Comparison of ENCODE assay signal across 8 mouse cellular contexts in genomic region chr2:30417154-30417553, GRCm38 (mm10). TPM values are rescaled to one million over a fixed set of nuclear protein-coding genes. Genes with fewer than 3 reads are reported as not detected.
DNase-seq lines count a peak whose midpoint lies in the region; ATAC-seq and TF ChIP-seq lines count a peak whose summit lies in the region.
"Not testable (repeated sequence)": the region's sequence is repeated elsewhere in the genome, so short reads cannot be mapped to it uniquely, and the experiment has no call there.

No protein-coding gene starts in this region.

- WGBS in bone marrow, adult 2 months: 26% methylated on average over 6 of the region's 6 CpGs
- WGBS in heart, embryonic 11.5 days (ENCODE audit: insufficient replicate concordance): 68% methylated on average over 6 of the region's 6 CpGs
- whole genome bisulfite sequencing in hindbrain, embryonic 14.5 days: 84% methylated on average over 6 of the region's 6 CpGs
- 73% methylated on average over 6 of the region's 6 CpGs for WGBS in kidney, postnatal 0 days
- 23% methylated on average over 6 of the region's 6 CpGs for WGBS in liver, embryonic 14.5 days (ENCODE audit: insufficient replicate concordance)
- WGBS in midbrain, embryonic 12.5 days: 81% methylated on average over 6 of the region's 6 CpGs

- peak overlapping the region; percentile 50 for H3K4me3 ChIP-seq in bone marrow, adult 2 months (replicated peaks; ENCODE audit: control insufficient read depth, low read depth, low read length)
- peak overlapping the region; percentile 71; the same call in 1 of the 2 replicates for H3K4me3 ChIP-seq in embryonic fibroblast, embryonic 13.5 days (ENCODE audit: insufficient read depth, low read length)
- peak overlapping the region; percentile 93; the same call in 1 of the 2 replicates for H3K4me3 ChIP-seq in heart, embryonic 11.5 days (ENCODE audit: low read depth, low read length)
- H3K4me3 ChIP-seq in hindbrain, embryonic 14.5 days (replicated peaks; ENCODE audit: low read length): peak overlapping the region; percentile 86
- H3K4me3 ChIP-seq in kidney, postnatal 0 days (replicated peaks; ENCODE audit: low read depth, low read length): not testable (repeated sequence)
- H3K4me3 ChIP-seq in liver, embryonic 14.5 days (ENCODE audit: insufficient read depth in 1 of 2, low read depth in 2 of 2, low read length in 2 of 2): peak overlapping the region; percentile 61 to 76
- peak overlapping the region; percentile 87 for H3K4me3 ChIP-seq in midbrain, embryonic 12.5 days

- TF ChIP-seq CTCF in bone marrow, adult 2 months (IDR thresholded peaks at IDR 0.05; ENCODE audit: control insufficient read depth, insufficient read depth, low read length); embryonic fibroblast, embryonic 13.5 days (IDR thresholded peaks at IDR 0.05; ENCODE audit: borderline replicate concordance, insufficient read depth, low read length); kidney, postnatal 0 days (IDR thresholded peaks at IDR 0.05; ENCODE audit: low read depth): not testable (repeated sequence)
- 0 out of 2 replicates have a peak, but pooled peaks have one; percentile 31 for TF ChIP-seq CTCF in liver, embryonic 14.5 days (IDR thresholded peaks at IDR 0.05; ENCODE audit: low read depth)

- H3K9me3 ChIP-seq in heart, embryonic 11.5 days (replicated peaks; ENCODE audit: control insufficient read depth, low read length); hindbrain, embryonic 14.5 days (ENCODE audit: control insufficient read depth, low read length); kidney, postnatal 0 days (replicated peaks; ENCODE audit: low read length); liver, embryonic 14.5 days (ENCODE audit: control insufficient read depth, low read length); midbrain, embryonic 12.5 days: not testable (repeated sequence)

- not testable (repeated sequence) for H3K27me3 ChIP-seq in heart, embryonic 11.5 days (ENCODE audit: control insufficient read depth, insufficient read depth, low read length); hindbrain, embryonic 14.5 days (ENCODE audit: control insufficient read depth, insufficient read depth, low read length); kidney, postnatal 0 days (ENCODE audit: insufficient read depth, low read length); liver, embryonic 14.5 days (ENCODE audit: control insufficient read depth, insufficient read depth, low read length)
- H3K27me3 ChIP-seq in midbrain, embryonic 12.5 days: peaks cover 13% of the 10 kb centered on the region

- not testable (repeated sequence) for H3K36me3 ChIP-seq in heart, embryonic 11.5 days (ENCODE audit: control insufficient read depth, insufficient read depth, low read length); hindbrain, embryonic 14.5 days (replicated peaks; ENCODE audit: control insufficient read depth, insufficient read depth); kidney, postnatal 0 days (ENCODE audit: insufficient read depth, low read length); liver, embryonic 14.5 days (replicated peaks; ENCODE audit: control insufficient read depth, insufficient read depth, low read depth); midbrain, embryonic 12.5 days

- not testable (repeated sequence) for DNase-seq in hindbrain, embryonic 14.5 days (ENCODE audit: low spot score); kidney, postnatal 0 days (ENCODE audit: low spot score); liver, embryonic 14.5 days (ENCODE audit: low read depth in 3 of 3, low spot score in 3 of 3)
- peak; percentile 39 to 51 for DNase-seq in spleen, postnatal 10 days (ENCODE audit: low spot score in 2 of 2)

- TF ChIP-seq EP300 in liver, embryonic 14.5 days (IDR thresholded peaks at IDR 0.05; ENCODE audit: low read depth): not testable (repeated sequence)

- peak overlapping the region; percentile 33 for H3K27ac ChIP-seq in bone marrow, adult 2 months (ENCODE audit: control insufficient read depth, insufficient read depth, low read depth, low read length, poor library complexity)
- H3K27ac ChIP-seq in embryonic fibroblast, embryonic 13.5 days (ENCODE audit: insufficient read depth, low read length); heart, embryonic 11.5 days (ENCODE audit: low read depth, low read length); hindbrain, embryonic 14.5 days; kidney, postnatal 0 days; midbrain, embryonic 12.5 days (replicated peaks): not testable (repeated sequence)
- peak overlapping the region; percentile 98 for H3K27ac ChIP-seq in liver, embryonic 14.5 days

- ATAC-seq in heart, embryonic 11.5 days (replicated peaks; ENCODE audit: insufficient number of reproducible peaks, low FRiP score, low TSS enrichment); hindbrain, embryonic 14.5 days (ENCODE audit: low FRiP score); kidney, postnatal 0 days (replicated peaks; ENCODE audit: low FRiP score, low read depth); midbrain, embryonic 12.5 days (ENCODE audit: low FRiP score, low read depth): not testable (repeated sequence)
- ATAC-seq in liver, embryonic 14.5 days (ENCODE audit: insufficient read depth): 0 out of 2 replicates have a peak, but pooled peaks have one; percentile 3

- H3K4me1 ChIP-seq in bone marrow, adult 2 months (ENCODE audit: control insufficient read depth, insufficient read depth, low read length): not testable (repeated sequence)
- peaks cover 14% of the 10 kb centered on the region for H3K4me1 ChIP-seq in embryonic fibroblast, embryonic 13.5 days (ENCODE audit: control insufficient read depth, insufficient read depth, low read length)
- peaks cover 23% of the 10 kb centered on the region for H3K4me1 ChIP-seq in heart, embryonic 11.5 days (ENCODE audit: control insufficient read depth, insufficient read depth, low read length)
- H3K4me1 ChIP-seq in hindbrain, embryonic 14.5 days (replicated peaks; ENCODE audit: control insufficient read depth, insufficient read depth, low read length): peaks cover 44% of the 10 kb centered on the region
- peaks cover 25% of the 10 kb centered on the region for H3K4me1 ChIP-seq in kidney, postnatal 0 days (replicated peaks; ENCODE audit: insufficient read depth, low read length)
- H3K4me1 ChIP-seq in liver, embryonic 14.5 days (replicated peaks; ENCODE audit: control insufficient read depth in 2 of 2, insufficient read depth in 2 of 2, low read length in 1 of 2): peaks cover 24 to 29% of the 10 kb centered on the region in 2 experiments
- peaks cover 36% of the 10 kb centered on the region for H3K4me1 ChIP-seq in midbrain, embryonic 12.5 days

- not testable (repeated sequence) for TF ChIP-seq POLR2A in bone marrow, adult 2 months (IDR thresholded peaks at IDR 0.05; ENCODE audit: borderline replicate concordance, control insufficient read depth, low read depth, low read length); embryonic fibroblast, embryonic 13.5 days (IDR thresholded peaks at IDR 0.05; ENCODE audit: low read depth, low read length)

- not testable (repeated sequence) for H3K9ac ChIP-seq in heart, embryonic 11.5 days (ENCODE audit: low read depth, low read length); kidney, postnatal 0 days (ENCODE audit: low read depth, low read length); midbrain, embryonic 12.5 days (replicated peaks)
- peak overlapping the region; percentile 89; the same call in 1 of the 2 replicates for H3K9ac ChIP-seq in hindbrain, embryonic 14.5 days
- peak overlapping the region; percentile 88 for H3K9ac ChIP-seq in liver, embryonic 14.5 days (replicated peaks)

- peak overlapping the region; percentile 90 for H3K4me2 ChIP-seq in heart, embryonic 11.5 days
- peak overlapping the region; percentile 64 for H3K4me2 ChIP-seq in hindbrain, embryonic 14.5 days (replicated peaks)
- peak overlapping the region; percentile 77 for H3K4me2 ChIP-seq in kidney, postnatal 0 days (ENCODE audit: low read length)
- peak overlapping the region; percentile 90 for H3K4me2 ChIP-seq in liver, embryonic 14.5 days (ENCODE audit: low read depth)
- H3K4me2 ChIP-seq in midbrain, embryonic 12.5 days (replicated peaks): peak overlapping the region; percentile 78

RNA-seq across cellular contexts. Expression of gene Ptpa, which starts 1.3 kb away (rescaled TPM):
- 199 and 273 TPM in 2 replicates for polyA plus RNA-seq in bone marrow, adult 2 months (2011; ENCODE audit: insufficient read depth, insufficient read length, low replicate concordance, missing spikeins)
- 126 and 137 TPM in 2 replicates for polyA plus RNA-seq in embryonic fibroblast, embryonic 13.5 days (2011; ENCODE audit: insufficient read length, low read depth, missing spikeins)
- polyA plus RNA-seq in heart, embryonic 11.5 days (2014; fragmentation: Nextera tagmentation; extraction: Ambion mirVana): 50.3 and 63.5 TPM in 2 replicates
- 71.7 and 79.8 TPM in 2 replicates for polyA plus RNA-seq in hindbrain, embryonic 14.5 days (2014; fragmentation: Nextera tagmentation; extraction: Ambion mirVana)
- 131 and 142 TPM in 2 replicates for polyA plus RNA-seq in kidney, postnatal 0 days (2015; fragmentation: Nextera tagmentation; extraction: Ambion mirVana)
- 78.2 and 103 TPM in 2 replicates for polyA plus RNA-seq in liver, embryonic 14.5 days (2012; rRNA removed)
- 63.3 and 63.5 TPM in 2 replicates for polyA plus RNA-seq in liver, embryonic 14.5 days (2014; fragmentation: Nextera tagmentation; extraction: Ambion mirVana)
- polyA plus RNA-seq in midbrain, embryonic 12.5 days (2016; fragmentation: Nextera tagmentation; extraction: Ambion mirVana): 128 and 129 TPM in 2 replicates

RNA-seq across cellular contexts. Expression of gene Crat, which starts 1.5 kb away (rescaled TPM):
- 28.6 and 37.9 TPM in 2 replicates for polyA plus RNA-seq in bone marrow, adult 2 months (2011; ENCODE audit: insufficient read depth, insufficient read length, low replicate concordance, missing spikeins)
- polyA plus RNA-seq in embryonic fibroblast, embryonic 13.5 days (2011; ENCODE audit: insufficient read length, low read depth, missing spikeins): 22.3 and 29.1 TPM in 2 replicates
- 61.5 and 66.0 TPM in 2 replicates for polyA plus RNA-seq in heart, embryonic 11.5 days (2014; fragmentation: Nextera tagmentation; extraction: Ambion mirVana)
- 30.3 and 32.0 TPM in 2 replicates for polyA plus RNA-seq in hindbrain, embryonic 14.5 days (2014; fragmentation: Nextera tagmentation; extraction: Ambion mirVana)
- polyA plus RNA-seq in kidney, postnatal 0 days (2015; fragmentation: Nextera tagmentation; extraction: Ambion mirVana): 42.9 and 49.2 TPM in 2 replicates
- 14.6 and 15.0 TPM in 2 replicates for polyA plus RNA-seq in liver, embryonic 14.5 days (2012; rRNA removed)
- 27.4 and 27.9 TPM in 2 replicates for polyA plus RNA-seq in liver, embryonic 14.5 days (2014; fragmentation: Nextera tagmentation; extraction: Ambion mirVana)
- polyA plus RNA-seq in midbrain, embryonic 12.5 days (2016; fragmentation: Nextera tagmentation; extraction: Ambion mirVana): 20.4 and 22.6 TPM in 2 replicates

RNA-seq across cellular contexts. Expression of gene Dolpp1, which starts 25.1 kb away (rescaled TPM):
- 30.0 and 40.3 TPM in 2 replicates for polyA plus RNA-seq in bone marrow, adult 2 months (2011; ENCODE audit: insufficient read depth, insufficient read length, low replicate concordance, missing spikeins)
- polyA plus RNA-seq in embryonic fibroblast, embryonic 13.5 days (2011; ENCODE audit: insufficient read length, low read depth, missing spikeins): 26.6 and 33.8 TPM in 2 replicates
- 19.5 and 21.3 TPM in 2 replicates for polyA plus RNA-seq in heart, embryonic 11.5 days (2014; fragmentation: Nextera tagmentation; extraction: Ambion mirVana)
- 51.6 and 54.2 TPM in 2 replicates for polyA plus RNA-seq in hindbrain, embryonic 14.5 days (2014; fragmentation: Nextera tagmentation; extraction: Ambion mirVana)
- polyA plus RNA-seq in kidney, postnatal 0 days (2015; fragmentation: Nextera tagmentation; extraction: Ambion mirVana): 23.4 and 24.5 TPM in 2 replicates
- polyA plus RNA-seq in liver, embryonic 14.5 days (2012; rRNA removed): 17.0 and 23.1 TPM in 2 replicates
- 13.5 and 17.4 TPM in 2 replicates for polyA plus RNA-seq in liver, embryonic 14.5 days (2014; fragmentation: Nextera tagmentation; extraction: Ambion mirVana)
- polyA plus RNA-seq in midbrain, embryonic 12.5 days (2016; fragmentation: Nextera tagmentation; extraction: Ambion mirVana): 51.2 and 52.3 TPM in 2 replicates

RNA-seq across cellular contexts. Expression of gene Miga2, which starts 53.1 kb away (rescaled TPM):
- 7.8 and 8.5 TPM in 2 replicates for polyA plus RNA-seq in bone marrow, adult 2 months (2011; ENCODE audit: insufficient read depth, insufficient read length, low replicate concordance, missing spikeins)
- 15.9 and 16.4 TPM in 2 replicates for polyA plus RNA-seq in embryonic fibroblast, embryonic 13.5 days (2011; ENCODE audit: insufficient read length, low read depth, missing spikeins)
- 22.2 and 22.9 TPM in 2 replicates for polyA plus RNA-seq in heart, embryonic 11.5 days (2014; fragmentation: Nextera tagmentation; extraction: Ambion mirVana)
- polyA plus RNA-seq in hindbrain, embryonic 14.5 days (2014; fragmentation: Nextera tagmentation; extraction: Ambion mirVana): 27.3 and 32.3 TPM in 2 replicates
- 22.2 and 22.8 TPM in 2 replicates for polyA plus RNA-seq in kidney, postnatal 0 days (2015; fragmentation: Nextera tagmentation; extraction: Ambion mirVana)
- 6.1 and 6.9 TPM in 2 replicates for polyA plus RNA-seq in liver, embryonic 14.5 days (2012; rRNA removed)
- 5.3 and 5.8 TPM in 2 replicates for polyA plus RNA-seq in liver, embryonic 14.5 days (2014; fragmentation: Nextera tagmentation; extraction: Ambion mirVana)
- polyA plus RNA-seq in midbrain, embryonic 12.5 days (2016; fragmentation: Nextera tagmentation; extraction: Ambion mirVana): 28.8 and 30.4 TPM in 2 replicates

RNA-seq across cellular contexts. Expression of gene Ier5l, which starts 56.9 kb away (rescaled TPM):
- 0.84 and 1.1 TPM in 2 replicates for polyA plus RNA-seq in bone marrow, adult 2 months (2011; ENCODE audit: insufficient read depth, insufficient read length, low replicate concordance, missing spikeins)
- polyA plus RNA-seq in embryonic fibroblast, embryonic 13.5 days (2011; ENCODE audit: insufficient read length, low read depth, missing spikeins): 17.1 and 18.1 TPM in 2 replicates
- 2.4 TPM in 2 replicates for polyA plus RNA-seq in heart, embryonic 11.5 days (2014; fragmentation: Nextera tagmentation; extraction: Ambion mirVana)
- polyA plus RNA-seq in hindbrain, embryonic 14.5 days (2014; fragmentation: Nextera tagmentation; extraction: Ambion mirVana): 2.4 and 2.7 TPM in 2 replicates
- polyA plus RNA-seq in kidney, postnatal 0 days (2015; fragmentation: Nextera tagmentation; extraction: Ambion mirVana): 3.5 and 8.1 TPM in 2 replicates
- polyA plus RNA-seq in liver, embryonic 14.5 days (2012; rRNA removed): 0.86 and 0.90 TPM in 2 replicates
- 0.10 and 0.13 TPM in 2 replicates for polyA plus RNA-seq in liver, embryonic 14.5 days (2014; fragmentation: Nextera tagmentation; extraction: Ambion mirVana)
- polyA plus RNA-seq in midbrain, embryonic 12.5 days (2016; fragmentation: Nextera tagmentation; extraction: Ambion mirVana): 2.7 and 3.4 TPM in 2 replicates
